Mouse (Mus musculus): ENCODE measurements around the gene Spryd4. TPM values are rescaled to one million over a fixed set of nuclear protein-coding genes. Genes with fewer than 3 reads are reported as not detected.
A peak's percentile ranks its signal among the peaks of the same experiment; 100 is the strongest.

Spryd4 gene
- polyA plus RNA-seq, 1 experiment from 2014 or later: 26.2 TPM

DNA sequence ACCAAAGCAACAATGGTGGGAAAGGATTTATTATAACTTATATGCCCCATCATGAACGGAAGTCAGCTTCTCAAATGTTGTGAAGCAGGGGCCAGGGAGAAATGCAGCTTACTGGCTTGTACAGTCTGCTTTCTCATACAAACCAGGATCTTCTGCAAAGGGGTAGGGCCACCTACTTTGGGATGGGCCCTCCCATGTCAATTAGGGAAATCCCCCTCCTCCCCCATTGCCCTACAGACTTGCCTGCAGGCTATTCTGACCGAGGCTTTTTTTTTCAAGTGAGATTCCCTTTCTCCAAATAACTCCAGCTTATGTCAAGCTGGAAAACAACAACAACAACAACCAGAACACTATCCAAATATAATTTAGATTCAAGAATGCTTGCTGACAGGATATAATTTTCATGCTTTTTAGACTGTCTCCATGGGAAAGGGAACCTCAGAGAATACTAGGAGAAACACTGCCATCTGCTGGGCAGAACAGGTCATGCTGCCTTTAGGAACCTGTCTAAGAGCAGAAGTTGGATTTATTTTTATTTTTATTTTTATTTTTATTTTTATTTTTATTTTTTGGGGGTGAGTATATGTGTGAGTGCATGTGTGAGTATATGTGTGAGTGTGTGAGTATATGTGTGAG lies 23.2 kb downstream of the Spryd4 start:
- H3K4me3 ChIP-seq (ENCODE audit: low read depth, low read length): no peak overlapping the region
- H3K27ac ChIP-seq (ENCODE audit: low read depth, low read length): no peak overlapping the region
- H3K9me3 ChIP-seq (ENCODE audit: control insufficient read depth, low read length): no peaks in the 10 kb centered on the region
- no peak overlapping the region for H3K9ac ChIP-seq (ENCODE audit: low read length)
- DNase-seq (ENCODE audit: low spot score) (peak; percentile 74), ATAC-seq (ENCODE audit: insufficient read depth, low FRiP score, low TSS enrichment) (no peak)
- H3K27me3 ChIP-seq (ENCODE audit: control insufficient read depth, insufficient read depth, low read length): no peaks in the 10 kb centered on the region
- H3K4me1 ChIP-seq (ENCODE audit: control insufficient read depth, insufficient read depth, low read length): no peaks in the 10 kb centered on the region
- WGBS: 46% methylated on average over 2 of the region's 2 CpGs
- H3K36me3 ChIP-seq (ENCODE audit: control insufficient read depth, insufficient read depth, low read length): no peaks in the 10 kb centered on the region
- no peak overlapping the region for H3K4me2 ChIP-seq (ENCODE audit: low read depth)

- H3K9ac ChIP-seq (ENCODE audit: low read length): no peak overlapping the region
- H3K27ac ChIP-seq (ENCODE audit: low read depth, low read length): no peak overlapping the region
- no peak overlapping the region for H3K4me2 ChIP-seq (ENCODE audit: low read depth)
- H3K9me3 ChIP-seq (ENCODE audit: control insufficient read depth, low read length): no peaks in the 10 kb centered on the region
- H3K27me3 ChIP-seq (ENCODE audit: control insufficient read depth, insufficient read depth, low read length): no peaks in the 10 kb centered on the region
- no peak overlapping the region for H3K4me3 ChIP-seq (ENCODE audit: low read depth, low read length)
- no peaks in the 10 kb centered on the region for H3K36me3 ChIP-seq (ENCODE audit: control insufficient read depth, insufficient read depth, low read length)
- 67% methylated on average over 5 of the region's 5 CpGs for WGBS
- no peaks in the 10 kb centered on the region for H3K4me1 ChIP-seq (ENCODE audit: control insufficient read depth, insufficient read depth, low read length)
- no peak for DNase-seq (ENCODE audit: low spot score)
- no peak for ATAC-seq (ENCODE audit: insufficient read depth, low FRiP score, low TSS enrichment)
These were observed 24.4 kb downstream of the Spryd4 start for GRCm38 (mm10) chr10:128187181-128187605.

- H3K27me3 ChIP-seq (ENCODE audit: control insufficient read depth, insufficient read depth, low read length): no peaks in the 10 kb centered on the region
- WGBS: 45% methylated on average over 2 of the region's 2 CpGs
- no peak for ATAC-seq (ENCODE audit: insufficient read depth, low FRiP score, low TSS enrichment)
These were observed 25.6 kb downstream of the Spryd4 start for GRCm38 (mm10) chr10:128185959-128186358.

DNA sequence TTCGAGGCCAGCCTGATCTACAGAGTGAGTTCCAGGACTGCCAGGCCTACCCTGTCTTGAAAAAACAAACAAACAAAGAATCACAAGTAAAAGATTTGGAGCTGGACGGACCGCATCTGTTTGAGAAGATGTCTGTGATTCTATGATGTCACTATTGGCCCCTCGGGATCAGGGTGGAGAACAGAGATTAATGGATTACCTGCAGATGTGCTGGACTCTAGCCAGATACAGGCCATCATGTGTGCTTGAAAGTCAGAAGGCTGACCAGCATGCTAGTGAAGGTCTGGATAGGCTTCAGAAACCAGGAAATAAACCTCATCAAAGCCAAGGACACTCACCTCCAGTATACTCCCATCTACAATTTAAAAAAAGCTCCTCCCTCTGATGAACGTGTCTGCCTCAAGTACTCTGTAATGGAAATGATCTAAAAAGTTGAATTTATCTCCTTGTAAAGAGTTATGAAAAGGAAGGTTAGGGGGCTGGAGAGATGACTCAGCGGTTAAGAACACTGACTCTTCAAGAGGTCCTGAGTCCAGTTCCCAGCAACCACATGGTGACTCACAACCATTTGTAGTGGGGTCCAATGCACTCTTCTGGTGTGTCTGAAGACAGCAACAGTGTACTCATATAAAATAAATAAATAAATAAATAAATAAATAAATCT lies 26.2 kb downstream of the Spryd4 start:
- 78% methylated on average over 6 of the region's 6 CpGs for WGBS
- H3K9ac ChIP-seq (ENCODE audit: low read length): no peak overlapping the region
- H3K4me3 ChIP-seq (ENCODE audit: low read depth, low read length): no peak overlapping the region
- H3K4me2 ChIP-seq (ENCODE audit: low read depth): no peak overlapping the region
- ATAC-seq (ENCODE audit: insufficient read depth, low FRiP score, low TSS enrichment): no peak
- H3K4me1 ChIP-seq (ENCODE audit: control insufficient read depth, insufficient read depth, low read length): no peaks in the 10 kb centered on the region
- no peak for DNase-seq (ENCODE audit: low spot score)
- no peaks in the 10 kb centered on the region for H3K9me3 ChIP-seq (ENCODE audit: control insufficient read depth, low read length)
- no peaks in the 10 kb centered on the region for H3K27me3 ChIP-seq (ENCODE audit: control insufficient read depth, insufficient read depth, low read length)
- no peak overlapping the region for H3K27ac ChIP-seq (ENCODE audit: low read depth, low read length)
- H3K36me3 ChIP-seq (ENCODE audit: control insufficient read depth, insufficient read depth, low read length): no peaks in the 10 kb centered on the region

More at GRCm38 (mm10) chr10:128185959-128186358, 25.6 kb downstream of the Spryd4 start:
- no peaks in the 10 kb centered on the region for H3K36me3 ChIP-seq (ENCODE audit: control insufficient read depth, insufficient read depth, low read length)
- DNase-seq (ENCODE audit: low spot score): peak; percentile 85
- H3K9ac ChIP-seq (ENCODE audit: low read length): no peak overlapping the region
- H3K4me3 ChIP-seq (ENCODE audit: low read depth, low read length): no peak overlapping the region
- H3K4me1 ChIP-seq (ENCODE audit: control insufficient read depth, insufficient read depth, low read length): no peaks in the 10 kb centered on the region
- H3K27ac ChIP-seq (ENCODE audit: low read depth, low read length): no peak overlapping the region
- H3K4me2 ChIP-seq (ENCODE audit: low read depth): no peak overlapping the region
- no peaks in the 10 kb centered on the region for H3K9me3 ChIP-seq (ENCODE audit: control insufficient read depth, low read length)

GRCm38 (mm10) chr10:128184296-128184695 lies 27.3 kb downstream of the Spryd4 start:
- Histone ChIP-seq H3K4me2 (ENCODE audit: low read depth) (no peak overlapping the region), H3K4me1 (ENCODE audit: control insufficient read depth, insufficient read depth, low read length) (peaks cover 6% of the 10 kb centered on the region), H3K4me3 (ENCODE audit: low read depth, low read length) (no peak overlapping the region), H3K27ac (ENCODE audit: low read depth, low read length) (no peak overlapping the region), H3K27me3 (ENCODE audit: control insufficient read depth, insufficient read depth, low read length) (no peaks in the 10 kb centered on the region), H3K36me3 (ENCODE audit: control insufficient read depth, insufficient read depth, low read length) (no peaks in the 10 kb centered on the region), H3K9ac (ENCODE audit: low read length) (no peak overlapping the region), H3K9me3 (ENCODE audit: control insufficient read depth, low read length) (no peaks in the 10 kb centered on the region)
- DNase-seq (ENCODE audit: low spot score): no peak
- no peak for ATAC-seq (ENCODE audit: insufficient read depth, low FRiP score, low TSS enrichment)
- 94% methylated on average over 2 of the region's 2 CpGs for WGBS

- ATAC-seq (ENCODE audit: insufficient read depth, low FRiP score, low TSS enrichment): no peak
- 4% methylated on average over 6 of the region's 6 CpGs for WGBS
- H3K4me1 ChIP-seq (ENCODE audit: control insufficient read depth, insufficient read depth, low read length): peaks cover 9% of the 10 kb centered on the region
- peak; percentile 25 for DNase-seq (ENCODE audit: low spot score)
- H3K4me2 ChIP-seq (ENCODE audit: low read depth): peak within 1 kb of the TSS; percentile 17
- H3K27ac ChIP-seq (ENCODE audit: low read depth, low read length): no peak within 1 kb of the TSS
- H3K9me3 ChIP-seq (ENCODE audit: control insufficient read depth, low read length): no peaks in the 10 kb centered on the region
- no peaks in the 10 kb centered on the region for H3K27me3 ChIP-seq (ENCODE audit: control insufficient read depth, insufficient read depth, low read length)
- no peak within 1 kb of the TSS for H3K4me3 ChIP-seq (ENCODE audit: low read depth, low read length)
- H3K9ac ChIP-seq (ENCODE audit: low read length): 0 out of 2 replicates have a peak within 1 kb of the TSS, but pooled peaks have one; percentile 14
- no peaks in the 10 kb centered on the region for H3K36me3 ChIP-seq (ENCODE audit: control insufficient read depth, insufficient read depth, low read length)
These were observed 31.6 kb downstream of the Spryd4 start, which contains the start of gene Rbms2 for GRCm38 (mm10) chr10:128179989-128180388. TSS of gene Rbms2 (minus strand) at chr10:128180297.

GRCm38 (mm10) chr10:128177316-128177715 lies 34.3 kb downstream of the Spryd4 start:
- no peaks in the 10 kb centered on the region for H3K36me3 ChIP-seq (ENCODE audit: control insufficient read depth, insufficient read depth, low read length)
- no peak overlapping the region for H3K4me2 ChIP-seq (ENCODE audit: low read depth)
- no peaks in the 10 kb centered on the region for H3K9me3 ChIP-seq (ENCODE audit: control insufficient read depth, low read length)
- no peak overlapping the region for H3K4me3 ChIP-seq (ENCODE audit: low read depth, low read length)
- H3K9ac ChIP-seq (ENCODE audit: low read length): no peak overlapping the region
- H3K27me3 ChIP-seq (ENCODE audit: control insufficient read depth, insufficient read depth, low read length): no peaks in the 10 kb centered on the region
- H3K27ac ChIP-seq (ENCODE audit: low read depth, low read length): no peak overlapping the region
- ATAC-seq (ENCODE audit: insufficient read depth, low FRiP score, low TSS enrichment) (no peak), DNase-seq (ENCODE audit: low spot score) (no peak)
- H3K4me1 ChIP-seq (ENCODE audit: control insufficient read depth, insufficient read depth, low read length): peaks cover 12% of the 10 kb centered on the region
- 86% methylated on average over 4 of the region's 4 CpGs for WGBS

DNA sequence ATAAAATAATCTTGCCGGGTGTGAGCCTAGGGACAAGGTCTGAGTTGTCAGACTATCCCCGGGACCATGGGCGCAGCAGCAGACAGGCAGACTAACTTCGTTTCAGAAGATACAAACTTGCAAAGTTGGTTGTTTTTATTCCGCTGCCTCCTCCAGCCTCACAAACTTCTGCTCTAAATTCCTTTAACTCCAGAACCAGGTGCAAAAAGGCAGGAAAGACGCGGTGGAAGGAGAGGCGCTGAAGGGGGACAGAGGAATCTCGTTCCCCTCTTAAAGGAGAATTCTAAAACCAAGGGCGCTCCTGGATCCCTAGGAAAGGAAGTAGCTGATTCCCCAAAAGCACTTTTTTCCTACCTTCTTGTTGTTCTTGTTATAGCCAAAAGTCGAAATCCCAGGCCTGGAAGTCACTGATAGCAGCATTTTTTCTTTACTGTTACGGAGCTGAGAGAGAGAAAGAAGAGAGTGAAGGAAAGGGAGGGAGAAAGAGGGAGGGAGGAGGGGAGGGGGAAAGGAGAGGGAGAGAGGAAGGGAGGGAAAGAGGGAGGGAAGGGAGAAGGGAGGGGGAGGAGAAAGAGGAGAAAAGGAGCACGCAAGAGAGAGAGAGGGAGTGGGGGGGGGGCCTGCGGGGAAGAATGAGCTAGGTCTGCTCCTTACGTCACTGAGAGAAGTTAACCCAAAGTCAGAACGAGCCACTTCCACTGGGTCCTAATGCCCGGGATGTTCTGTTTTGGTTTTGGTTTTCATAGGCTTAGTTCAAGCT lies 35.4 kb downstream of the Spryd4 start:
- Histone ChIP-seq H3K4me1 (ENCODE audit: control insufficient read depth, insufficient read depth, low read length) (peaks cover 12% of the 10 kb centered on the region), H3K9ac (ENCODE audit: low read length) (peak overlapping the region; percentile 61), H3K4me3 (ENCODE audit: low read depth, low read length) (peak overlapping the region; percentile 52), H3K9me3 (ENCODE audit: control insufficient read depth, low read length) (no peaks in the 10 kb centered on the region), H3K27ac (ENCODE audit: low read depth, low read length) (peak overlapping the region; percentile 7; the same call in 1 of the 2 replicates), H3K4me2 (ENCODE audit: low read depth) (peak overlapping the region; percentile 64), H3K36me3 (ENCODE audit: control insufficient read depth, insufficient read depth, low read length) (no peaks in the 10 kb centered on the region), H3K27me3 (ENCODE audit: control insufficient read depth, insufficient read depth, low read length) (no peaks in the 10 kb centered on the region)
- under 1% methylated on average over 17 of the region's 17 CpGs for WGBS
- DNase-seq (ENCODE audit: low spot score) (peak; percentile 81), ATAC-seq (ENCODE audit: insufficient read depth, low FRiP score, low TSS enrichment) (peak; percentile 71)
